Mouse (Mus musculus) limb, embryonic 13.5 days (tissue): Measurements from ENCODE around the gene Trpc1. TPM values are rescaled to one million over a fixed set of nuclear protein-coding genes. Genes with fewer than 3 reads are reported as not detected.
A peak's percentile ranks its signal among the peaks of the same experiment; 100 is the strongest.

Source experiments
- ATAC-seq: fragments of 200-750 bp; cut with Nextera tagmentation; 2 replicates; pipeline ENCODE4 v1.8.0; 2017; ENCODE audit warnings: low read depth, moderate number of reproducible peaks, moderate TSS enrichment; ENCODE audit not compliant: low FRiP score
- H3K27ac ChIP-seq: fragments of 300-500 bp; sonication (generic); 2 replicates; pipeline ENCODE4 v1.5.1; 2015; ENCODE audit warnings: inconsistent platforms, mild to moderate bottlenecking, moderate library complexity
- H3K27me3 ChIP-seq: fragments of 300-500 bp; sonication (generic); 2 replicates; pipeline ENCODE4 v1.6.1; 2015; ENCODE audit warnings: mild to moderate bottlenecking, inconsistent platforms
- H3K36me3 ChIP-seq: fragments of 300-500 bp; sonication (generic); 2 replicates; pipeline ENCODE4 v1.6.1; 2015; ENCODE audit warnings: inconsistent platforms, mild to moderate bottlenecking, moderate library complexity
- H3K4me1 ChIP-seq: fragments of 300-500 bp; sonication (generic); 2 replicates; pipeline ENCODE4 v1.6.1; 2015; ENCODE audit warnings: inconsistent platforms
- H3K4me2 ChIP-seq: fragments of 300-500 bp; sonication (generic); replicated peaks from 2 replicates; pipeline ENCODE4 v1.6.1; 2015; ENCODE audit warnings: inconsistent platforms, mild to moderate bottlenecking, moderate library complexity
- H3K4me3 ChIP-seq: fragments of 300-500 bp; sonication (generic); 2 replicates; pipeline ENCODE4 v1.5.1; 2015; ENCODE audit warnings: moderate library complexity, mild to moderate bottlenecking, inconsistent platforms
- H3K9ac ChIP-seq: fragments of 300-500 bp; sonication (generic); 2 replicates; pipeline ENCODE4 v1.6.1; 2015; ENCODE audit warnings: mild to moderate bottlenecking, inconsistent platforms
- H3K9me3 ChIP-seq: fragments of 300-500 bp; sonication (generic); 2 replicates; pipeline ENCODE4 v1.6.1; 2016; ENCODE audit warnings: inconsistent platforms
- WGBS: fragments of 180-500 bp; shearing (Covaris S2); methylation state at CpG from one replicate; pipeline ENCODE4 v1.1.7; 2015; 5-methylcytosine and 5-hydroxymethylcytosine counted together
- polyA plus RNA-seq: library from polyadenylated mRNA; unstranded; fragments of >200 nt; fragmentation: Nextera tagmentation; extraction: Ambion mirVana; gene quantifications from 2 replicates; pipeline ENCODE4 v1.2.1, GENCODE M21; 2015

Trpc1 gene
- 2.0 and 3.2 TPM in 2 replicates for polyA plus RNA-seq

DNA sequence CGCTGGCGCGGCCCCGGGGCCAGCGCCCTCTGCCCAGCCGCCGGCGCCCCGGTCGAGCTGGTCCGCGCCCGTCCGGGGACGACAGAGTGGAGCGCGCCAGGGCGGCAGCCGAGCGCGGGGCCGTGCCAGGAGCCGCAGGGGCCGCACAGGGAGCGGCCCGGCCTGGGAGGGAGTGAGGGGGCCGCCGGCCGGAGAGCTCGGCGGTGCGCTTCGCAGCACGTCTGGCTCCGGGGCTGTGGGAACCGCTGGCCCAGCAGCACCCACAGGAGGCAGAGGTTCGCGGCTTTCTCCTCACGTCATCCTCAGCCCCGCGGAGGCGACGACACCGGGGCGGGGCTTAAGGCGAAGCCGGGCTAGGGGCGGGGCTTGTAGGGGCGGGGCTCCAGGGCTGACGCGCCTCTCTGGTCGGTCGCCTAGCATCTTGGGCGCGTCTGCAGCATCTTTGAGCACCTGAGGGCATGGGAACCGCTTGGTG, at the start of gene Trpc1:
Trpc1 (minus strand) TSS at position 339 of the 475 bp plus-strand sequence.
- Histone ChIP-seq H3K4me3 (peak within 1 kb of the TSS; percentile 84), H3K36me3 (no peaks in the 10 kb centered on the region), H3K9ac (peak within 1 kb of the TSS; percentile 80), H3K27me3 (peaks cover 20% of the 10 kb centered on the region), H3K27ac (no peak within 1 kb of the TSS), H3K9me3 (no peaks in the 10 kb centered on the region), H3K4me2 (peak within 1 kb of the TSS; percentile 80), H3K4me1 (peaks cover 12% of the 10 kb centered on the region)
- WGBS = under 1% methylated on average over 53 of the region's 56 CpGs
- peak; percentile 95 for ATAC-seq

DNA sequence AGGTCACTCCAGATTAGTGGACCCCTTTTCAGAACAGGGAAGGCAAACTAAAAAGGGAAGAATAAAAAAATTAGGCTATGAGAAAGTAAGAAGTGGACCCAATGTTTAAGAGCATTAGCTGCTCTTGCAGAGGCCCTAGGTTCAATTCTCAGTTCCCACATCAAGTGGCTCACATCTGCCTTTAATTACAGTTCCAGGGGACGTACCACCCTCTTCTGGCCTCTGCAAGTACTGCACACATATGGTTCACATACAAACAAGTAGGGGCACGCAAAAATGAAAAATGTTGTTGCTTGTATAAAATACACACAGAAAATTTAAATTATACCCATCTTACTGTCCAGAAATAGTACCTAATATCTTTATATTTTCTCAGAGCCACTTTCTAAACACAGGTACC, 46.1 kb upstream of the Trpc1 start:
- no peaks in the 10 kb centered on the region for H3K4me1 ChIP-seq
- no peak overlapping the region for H3K27ac ChIP-seq
- H3K36me3 ChIP-seq = no peaks in the 10 kb centered on the region
- 0 out of 2 replicates have a peak, but pooled peaks cover 3% of the 10 kb centered on the region for H3K9me3 ChIP-seq
- H3K4me2 ChIP-seq = no peak overlapping the region
- no peak overlapping the region for H3K9ac ChIP-seq
- ATAC-seq = no peak
- H3K4me3 ChIP-seq = no peak overlapping the region
- WGBS = 89% methylated on average over 2 of the region's 2 CpGs
- no peaks in the 10 kb centered on the region for H3K27me3 ChIP-seq

- no peaks in the 10 kb centered on the region for H3K4me1 ChIP-seq
- 0 out of 2 replicates have a peak, but pooled peaks cover 3% of the 10 kb centered on the region for H3K9me3 ChIP-seq
- H3K27me3 ChIP-seq = no peaks in the 10 kb centered on the region
- no peak overlapping the region for H3K27ac ChIP-seq
- no peak overlapping the region for H3K4me3 ChIP-seq
- H3K4me2 ChIP-seq = no peak overlapping the region
- WGBS = 87% methylated on average over 5 of the region's 5 CpGs
- no peak for ATAC-seq
- no peaks in the 10 kb centered on the region for H3K36me3 ChIP-seq
- no peak overlapping the region for H3K9ac ChIP-seq
Observed at GRCm38 (mm10) chr9:95795844-95796243, 45.7 kb upstream of the Trpc1 start.

DNA sequence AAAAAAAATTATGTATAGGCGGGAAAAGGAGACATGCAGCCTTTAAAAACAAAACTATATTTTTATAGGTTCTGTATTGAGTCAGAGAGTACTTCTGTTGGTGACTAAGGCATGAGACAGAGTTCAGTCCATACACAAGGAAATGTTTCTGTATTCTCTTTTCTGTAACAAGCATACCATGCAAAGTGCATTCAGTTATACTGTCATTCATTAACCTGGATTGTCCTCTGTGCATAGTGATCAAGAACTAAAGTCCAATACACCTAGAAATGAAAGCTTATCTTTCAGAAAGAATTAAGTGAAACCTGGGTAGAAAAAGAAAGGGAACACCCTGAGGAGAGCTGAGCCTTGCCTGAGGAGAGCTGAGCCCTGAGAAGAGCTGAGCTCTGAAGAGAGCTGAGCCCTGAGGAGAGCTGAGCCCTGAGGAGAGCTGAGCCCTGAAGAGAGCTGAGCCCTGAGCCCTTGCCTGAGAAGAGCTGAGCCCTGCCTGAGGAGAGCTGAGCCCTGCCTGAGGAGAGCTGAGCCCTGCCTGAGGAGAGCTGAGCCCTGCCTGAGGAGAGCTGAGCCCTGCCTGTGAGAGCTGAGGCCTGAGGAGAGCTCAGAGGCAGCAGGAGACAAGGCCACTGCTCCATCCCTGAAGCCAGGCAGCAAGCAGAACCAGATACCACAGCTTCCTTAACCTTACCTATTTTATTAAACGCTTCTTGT, 45.1 kb upstream of the Trpc1 start:
- WGBS = 83% methylated on average over 2 of the region's 2 CpGs
- Histone ChIP-seq H3K9me3 (0 out of 2 replicates have a peak, but pooled peaks cover 3% of the 10 kb centered on the region), H3K27me3 (no peaks in the 10 kb centered on the region), H3K36me3 (no peaks in the 10 kb centered on the region), H3K27ac (no peak overlapping the region), H3K4me1 (no peaks in the 10 kb centered on the region), H3K4me3 (no peak overlapping the region), H3K9ac (no peak overlapping the region), H3K4me2 (no peak overlapping the region)
- no peak for ATAC-seq

DNA sequence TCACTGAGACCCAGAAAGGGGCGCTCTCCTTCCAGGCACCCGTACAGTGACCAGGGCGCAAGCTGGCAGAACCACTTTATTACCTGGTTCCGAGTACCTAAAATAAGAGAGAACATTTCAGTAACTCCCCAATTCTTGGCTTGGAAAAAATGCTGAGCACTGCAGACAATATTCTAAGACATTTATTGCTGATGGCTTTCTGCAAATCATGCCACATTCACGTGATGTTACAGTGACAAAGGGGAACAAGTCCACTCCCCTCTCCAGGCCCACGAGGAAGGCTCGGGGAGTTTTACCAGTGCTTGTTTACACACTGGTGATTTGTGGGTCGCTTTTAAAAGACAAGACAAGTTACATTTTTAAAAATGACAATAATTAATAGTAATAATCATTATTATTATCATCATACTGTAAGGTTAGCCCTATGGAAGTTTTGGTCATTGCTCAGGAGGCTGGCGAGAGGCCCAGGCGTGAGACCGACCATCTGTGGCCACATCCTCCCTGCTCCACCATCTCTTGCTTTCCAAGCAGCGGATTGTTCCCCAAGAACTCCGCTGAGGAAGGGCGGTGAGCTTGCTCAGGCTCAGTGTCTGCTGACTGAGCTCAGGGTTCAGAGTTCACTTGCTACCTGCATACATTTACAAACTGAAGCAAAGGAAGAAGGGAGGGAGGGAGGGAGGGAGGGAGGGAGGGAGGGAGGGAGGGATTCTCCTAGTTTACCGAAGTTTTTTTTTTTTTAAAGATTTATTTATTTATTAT, 44.0 kb upstream of the Trpc1 start:
- Histone ChIP-seq H3K4me1 (no peaks in the 10 kb centered on the region), H3K36me3 (no peaks in the 10 kb centered on the region), H3K9ac (no peak overlapping the region), H3K4me3 (no peak overlapping the region), H3K27ac (no peak overlapping the region), H3K4me2 (no peak overlapping the region), H3K9me3 (0 out of 2 replicates have a peak, but pooled peaks cover 3% of the 10 kb centered on the region), H3K27me3 (no peaks in the 10 kb centered on the region)
- 85% methylated on average over 15 of the region's 15 CpGs for WGBS
- ATAC-seq = no peak

DNA sequence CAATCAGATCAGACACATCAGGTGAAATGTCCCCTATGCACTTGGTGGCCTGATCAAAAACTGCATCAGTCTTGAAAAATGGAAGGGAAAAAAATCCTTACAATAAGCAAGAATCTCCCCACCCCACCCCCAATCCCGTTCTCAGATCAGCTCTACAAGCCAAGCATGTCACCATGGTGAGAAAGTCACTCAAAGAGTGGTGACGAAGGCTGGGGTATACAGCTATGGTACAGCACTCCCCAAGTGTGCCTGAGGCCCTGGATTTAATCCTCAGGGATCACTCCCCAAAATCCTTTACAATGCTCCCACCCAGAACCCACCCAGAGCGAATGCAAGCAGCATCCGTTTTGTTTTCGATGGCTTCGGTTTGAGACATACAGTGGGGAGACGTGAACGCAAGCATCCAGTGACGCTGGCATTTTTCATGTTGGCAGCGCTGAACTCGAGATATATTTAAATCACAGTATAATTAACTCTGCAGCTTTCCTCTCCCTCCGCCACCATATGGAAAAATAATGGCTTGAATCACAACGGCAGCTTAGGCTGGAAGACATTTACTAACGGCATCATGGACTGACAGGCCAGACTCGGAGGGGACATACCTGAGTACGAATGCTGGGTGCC, 34.8 kb upstream of the Trpc1 start:
- Histone ChIP-seq H3K4me3 (no peak overlapping the region), H3K9ac (no peak overlapping the region), H3K4me2 (no peak overlapping the region), H3K36me3 (no peaks in the 10 kb centered on the region), H3K4me1 (no peaks in the 10 kb centered on the region), H3K9me3 (no peaks in the 10 kb centered on the region), H3K27me3 (no peaks in the 10 kb centered on the region), H3K27ac (no peak overlapping the region)
- 81% methylated on average over 16 of the region's 16 CpGs for WGBS
- ATAC-seq = no peak

- ATAC-seq = no peak
- H3K4me3 ChIP-seq = no peak overlapping the region
Observed at GRCm38 (mm10) chr9:95783646-95784293, 33.6 kb upstream of the Trpc1 start.

DNA sequence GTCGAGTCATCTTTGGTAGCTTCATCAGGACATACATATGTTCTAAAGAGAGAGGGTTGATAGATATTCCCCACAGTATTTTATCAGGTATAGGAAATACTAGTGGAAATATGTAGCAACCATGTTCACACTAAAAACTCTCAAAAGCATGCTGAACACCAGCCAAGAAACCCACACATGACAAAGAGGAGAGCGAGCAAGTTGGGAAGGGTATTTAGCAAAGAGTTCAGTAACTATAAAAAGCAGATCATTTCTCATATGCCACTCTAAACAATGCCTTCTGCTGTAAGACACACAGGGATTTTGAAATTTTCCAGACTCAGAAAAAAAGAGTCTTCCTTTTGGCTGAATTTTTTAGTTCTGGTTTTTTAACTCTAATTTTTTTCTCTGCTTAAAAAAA, 21.5 kb upstream of the Trpc1 start:
- Histone ChIP-seq H3K4me2 (no peak overlapping the region), H3K4me3 (no peak overlapping the region), H3K36me3 (no peaks in the 10 kb centered on the region), H3K9ac (no peak overlapping the region), H3K9me3 (no peaks in the 10 kb centered on the region), H3K4me1 (no peaks in the 10 kb centered on the region), H3K27ac (no peak overlapping the region), H3K27me3 (no peaks in the 10 kb centered on the region)
- WGBS = 91% methylated on average over 2 of the region's 2 CpGs
- no peak for ATAC-seq

More at GRCm38 (mm10) chr9:95783646-95784293, 33.6 kb upstream of the Trpc1 start:
- H3K9ac ChIP-seq = no peak overlapping the region
- H3K36me3 ChIP-seq = no peaks in the 10 kb centered on the region
- no peaks in the 10 kb centered on the region for H3K9me3 ChIP-seq
- no peaks in the 10 kb centered on the region for H3K27me3 ChIP-seq
- no peak overlapping the region for H3K27ac ChIP-seq
- 78% methylated on average over 17 of the region's 17 CpGs for WGBS
- no peaks in the 10 kb centered on the region for H3K4me1 ChIP-seq
- H3K4me2 ChIP-seq = no peak overlapping the region

DNA sequence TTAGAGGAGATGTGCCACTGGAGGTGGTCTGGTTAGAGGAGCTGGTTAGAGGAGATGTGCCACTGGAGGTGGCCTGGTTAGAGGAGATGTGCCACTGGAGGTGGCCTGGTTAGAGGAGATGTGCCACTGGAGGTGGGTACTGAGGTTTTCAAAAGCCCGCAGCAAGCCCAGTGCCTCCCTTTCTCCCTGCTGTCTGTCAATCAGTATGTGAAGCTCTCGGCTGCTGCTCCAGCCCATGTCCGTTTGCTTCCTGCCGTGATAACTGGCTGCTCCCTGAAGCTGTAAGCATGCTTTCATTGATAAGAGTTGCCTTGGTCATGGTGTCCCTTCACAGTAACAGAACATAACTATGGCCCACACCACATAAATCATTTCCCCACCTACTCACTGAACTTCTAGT, 13.0 kb upstream of the Trpc1 start:
- H3K36me3 ChIP-seq = no peaks in the 10 kb centered on the region
- no peaks in the 10 kb centered on the region for H3K27me3 ChIP-seq
- no peak for ATAC-seq
- no peak overlapping the region for H3K9ac ChIP-seq
- H3K9me3 ChIP-seq = no peaks in the 10 kb centered on the region
- no peak overlapping the region for H3K4me2 ChIP-seq
- no peak overlapping the region for H3K4me3 ChIP-seq
- H3K4me1 ChIP-seq = no peaks in the 10 kb centered on the region
- no peak overlapping the region for H3K27ac ChIP-seq
- 90% methylated on average over 4 of the region's 4 CpGs for WGBS

DNA sequence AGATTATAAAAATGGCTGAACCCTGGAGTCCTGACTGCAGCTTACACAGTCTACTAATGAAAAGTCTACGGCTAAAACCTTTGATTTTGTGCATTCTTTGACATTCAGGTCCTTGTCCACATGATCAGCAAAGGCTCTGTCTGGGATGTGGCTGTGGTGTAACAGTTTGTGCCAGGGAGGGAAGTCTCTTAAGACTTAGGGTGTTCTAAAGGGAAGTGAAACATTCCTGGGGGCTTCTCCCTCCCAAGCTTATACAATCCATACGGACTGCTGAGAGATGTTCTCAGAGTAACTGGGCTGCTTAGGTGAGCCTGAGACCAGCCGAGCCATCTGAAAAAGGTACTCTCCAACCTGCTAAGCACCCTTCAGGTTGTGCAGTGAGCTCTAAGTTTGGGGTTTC, 12.1 kb upstream of the Trpc1 start:
- no peak overlapping the region for H3K4me3 ChIP-seq
- H3K27me3 ChIP-seq = no peaks in the 10 kb centered on the region
- ATAC-seq = no peak
- no peak overlapping the region for H3K27ac ChIP-seq
- H3K9me3 ChIP-seq = no peaks in the 10 kb centered on the region
- H3K4me2 ChIP-seq = no peak overlapping the region
- no peaks in the 10 kb centered on the region for H3K36me3 ChIP-seq
- H3K4me1 ChIP-seq = no peaks in the 10 kb centered on the region
- no peak overlapping the region for H3K9ac ChIP-seq
- WGBS = 87% methylated on average over 3 of the region's 3 CpGs

DNA sequence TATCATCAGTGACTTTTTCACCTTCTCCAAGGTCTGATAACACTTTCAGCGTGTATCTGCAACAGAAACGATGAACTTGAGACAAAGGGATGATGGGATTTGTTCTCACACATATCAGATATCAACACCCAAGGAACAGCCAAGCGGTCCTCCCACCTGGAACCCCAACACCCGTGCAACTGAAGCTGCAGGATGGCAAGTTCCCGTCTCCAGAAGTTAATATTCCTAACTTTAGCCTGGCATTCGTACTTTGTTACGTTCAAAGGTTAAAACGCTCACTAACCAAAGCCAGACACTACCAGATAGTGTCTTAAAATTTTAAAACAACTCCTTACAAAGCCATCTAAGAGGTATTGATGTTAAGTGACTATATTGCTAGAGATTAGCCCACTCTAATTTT, 11.2 kb upstream of the Trpc1 start:
- H3K9me3 ChIP-seq = no peaks in the 10 kb centered on the region
- no peaks in the 10 kb centered on the region for H3K36me3 ChIP-seq
- ATAC-seq = no peak
- H3K4me1 ChIP-seq = no peaks in the 10 kb centered on the region
- no peak overlapping the region for H3K27ac ChIP-seq
- WGBS = 83% methylated on average over 8 of the region's 8 CpGs
- no peak overlapping the region for H3K4me2 ChIP-seq
- H3K9ac ChIP-seq = no peak overlapping the region
- no peak overlapping the region for H3K4me3 ChIP-seq
- H3K27me3 ChIP-seq = no peaks in the 10 kb centered on the region

- no peak overlapping the region for H3K27ac ChIP-seq
- no peak overlapping the region for H3K9ac ChIP-seq
- peaks cover 8% of the 10 kb centered on the region; the same call in 1 of the 2 replicates for H3K4me1 ChIP-seq
- peak overlapping the region; percentile 80 for H3K4me2 ChIP-seq
- H3K27me3 ChIP-seq = peaks cover 20% of the 10 kb centered on the region
- WGBS = 40% methylated on average over 9 of the region's 9 CpGs
- no peak for ATAC-seq
- H3K36me3 ChIP-seq = no peaks in the 10 kb centered on the region
- H3K4me3 ChIP-seq = peak overlapping the region; percentile 84
- no peaks in the 10 kb centered on the region for H3K9me3 ChIP-seq
Observed at GRCm38 (mm10) chr9:95750746-95751145, 571 bp upstream of the Trpc1 start.
